Mouse (Mus musculus) A20 (cell line): Measurements from ENCODE around the gene Olfm4.

Experiments
- DNase-seq: peaks from one replicate; pipeline ENCODE4 v3.0.0-alpha.2; 2011; ENCODE audit warnings: low read depth, low spot score

The Olfm4 gene

GRCm38 (mm10) chr14:79983781-79984180, at the start of gene Olfm4:
TSS of gene Olfm4 (plus strand) at chr14:79984081.
- no peak for DNase-seq

- DNase-seq, result no peak
Measured at GRCm38 (mm10) chr14:79934426-79934825, 49.5 kb upstream of the Olfm4 start.

DNA sequence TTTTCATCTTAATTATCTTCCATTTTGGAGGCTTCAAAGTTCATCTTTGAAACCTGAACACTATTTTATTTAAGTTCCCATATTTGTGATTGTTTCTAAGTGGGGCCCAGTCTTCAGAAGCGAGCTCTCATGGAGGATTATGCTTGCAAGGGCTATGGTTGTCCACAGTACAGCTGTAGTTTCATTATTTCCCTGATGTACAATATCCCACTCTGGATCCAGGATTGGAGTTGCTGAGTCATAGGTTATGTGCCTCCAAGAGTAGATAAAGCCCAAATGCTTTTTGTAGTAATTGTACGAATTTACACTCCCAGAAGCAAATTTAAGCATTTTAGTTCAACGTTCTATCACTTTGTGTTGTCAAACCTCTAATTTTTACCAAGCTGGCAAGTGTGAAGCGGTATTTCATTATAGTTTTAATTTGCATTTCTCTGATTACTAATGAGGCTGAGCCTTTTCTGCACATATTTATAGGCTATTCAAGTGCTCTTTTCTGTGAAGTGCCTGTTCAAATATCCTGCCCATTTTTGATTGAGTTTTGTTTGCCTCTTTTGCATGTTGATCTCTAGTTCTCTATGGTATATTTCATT, 46.9 kb upstream of the Olfm4 start:
- DNase-seq, result no peak

- no peak for DNase-seq
Measured at GRCm38 (mm10) chr14:79945876-79946275, 38.0 kb upstream of the Olfm4 start.

GRCm38 (mm10) chr14:79955678-79956077, 28.2 kb upstream of the Olfm4 start:
- no peak for DNase-seq

GRCm38 (mm10) chr14:79957789-79958487, 25.9 kb upstream of the Olfm4 start:
- DNase-seq, result no peak

GRCm38 (mm10) chr14:79961187-79961586, 22.7 kb upstream of the Olfm4 start:
- no peak for DNase-seq

DNA sequence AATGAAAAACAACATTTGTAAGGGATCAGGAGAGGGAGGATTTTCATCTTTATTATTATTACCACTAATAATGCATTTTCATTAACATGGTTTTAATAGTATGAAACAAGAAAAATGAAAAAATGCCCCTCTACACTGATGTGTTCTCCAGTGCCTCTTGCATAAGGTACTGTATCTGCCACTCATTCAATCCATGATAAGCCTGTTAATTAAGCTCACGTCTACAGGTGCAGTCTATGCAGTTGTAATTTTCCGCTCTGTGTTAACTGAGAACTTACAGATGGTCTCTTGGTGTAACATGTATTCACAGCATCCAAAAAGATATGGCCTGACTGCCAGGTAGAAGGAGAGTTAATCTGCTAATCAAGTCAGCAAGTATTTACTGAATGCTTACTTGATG, 22.3 kb upstream of the Olfm4 start:
- DNase-seq, result no peak

DNA sequence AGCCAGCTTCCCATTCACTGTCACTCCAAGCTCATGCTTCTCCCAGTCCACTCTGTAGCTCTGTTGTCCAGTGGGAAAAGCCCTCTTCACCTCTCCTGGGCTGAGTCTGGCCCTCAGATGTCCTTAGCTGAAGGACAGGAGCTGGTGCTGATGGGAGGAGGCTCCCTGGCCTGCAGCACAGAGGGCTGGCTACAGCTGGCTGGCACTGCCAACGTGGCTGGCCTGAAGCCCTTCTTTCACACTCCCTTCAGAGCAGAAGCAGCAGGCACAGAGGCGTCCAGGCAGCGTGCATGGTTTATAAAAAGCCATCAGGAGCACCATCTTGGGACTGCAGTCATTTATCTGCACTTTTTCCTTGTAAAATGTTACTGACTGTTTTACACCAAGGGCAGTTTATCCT, 13.7 kb upstream of the Olfm4 start:
- DNase-seq, result no peak

DNA sequence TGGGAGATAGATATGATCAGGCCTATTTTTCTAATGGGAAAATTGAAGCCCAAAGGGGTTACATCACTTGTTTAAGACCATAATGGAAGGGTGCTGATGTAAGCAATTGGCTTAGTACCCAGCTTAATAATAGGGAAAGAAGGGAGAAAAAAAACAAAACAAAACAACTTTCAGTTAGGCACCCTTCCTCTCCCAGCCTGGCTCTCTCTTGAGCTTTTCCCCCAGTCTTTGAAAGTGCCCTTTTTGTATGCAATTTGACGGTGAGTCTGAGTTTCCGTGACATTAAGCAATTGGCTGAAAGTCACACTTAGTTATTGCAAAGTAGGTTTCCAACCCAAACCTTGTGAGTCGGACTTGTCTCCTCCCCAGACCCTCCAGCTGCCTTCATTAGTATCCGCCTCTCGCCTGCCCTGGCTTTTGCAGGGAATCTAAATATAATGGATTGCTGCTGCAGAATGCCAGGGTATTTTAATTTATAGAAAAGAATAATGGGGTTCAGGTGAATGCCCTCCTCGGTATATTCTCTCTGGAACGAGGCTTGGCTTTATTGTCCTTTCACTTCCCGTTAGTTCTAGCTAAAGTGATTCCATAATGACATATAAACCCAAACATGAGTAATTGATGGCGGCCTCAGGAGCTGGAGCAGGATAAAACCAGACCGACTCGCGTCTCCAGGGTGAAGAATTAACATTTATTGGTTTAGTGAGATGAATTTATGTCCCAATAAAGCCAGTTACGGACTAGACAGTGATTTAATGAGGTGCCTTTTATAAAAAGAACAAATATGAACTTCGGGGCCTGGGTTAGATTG, 12.7 kb upstream of the Olfm4 start:
- DNase-seq, result no peak

- no peak for DNase-seq
Measured at GRCm38 (mm10) chr14:79981437-79981836, 2.4 kb upstream of the Olfm4 start.

GRCm38 (mm10) chr14:79985137-79985670, 1.3 kb downstream of the Olfm4 start:
- DNase-seq, result no peak

DNA sequence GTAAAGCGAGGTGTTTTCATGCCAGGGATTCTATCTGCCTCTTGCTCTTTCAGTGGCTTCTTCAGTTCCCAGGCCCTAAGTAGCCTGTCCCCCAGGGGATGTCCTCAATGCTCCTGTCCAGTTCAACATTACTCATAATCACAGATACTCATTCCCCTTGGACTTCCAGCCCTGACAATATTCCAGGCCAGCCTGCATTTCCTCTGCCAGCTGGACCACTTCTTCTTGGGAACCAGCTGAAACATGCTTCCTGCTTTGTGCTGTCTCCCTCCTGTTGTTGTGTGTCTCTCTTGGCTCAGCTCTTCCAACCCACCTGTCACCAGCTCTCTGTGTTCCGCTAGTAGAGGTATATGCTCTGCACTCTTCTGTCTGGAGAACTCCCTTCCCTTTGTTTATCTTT, 1.8 kb downstream of the Olfm4 start:
- no peak for DNase-seq

DNA sequence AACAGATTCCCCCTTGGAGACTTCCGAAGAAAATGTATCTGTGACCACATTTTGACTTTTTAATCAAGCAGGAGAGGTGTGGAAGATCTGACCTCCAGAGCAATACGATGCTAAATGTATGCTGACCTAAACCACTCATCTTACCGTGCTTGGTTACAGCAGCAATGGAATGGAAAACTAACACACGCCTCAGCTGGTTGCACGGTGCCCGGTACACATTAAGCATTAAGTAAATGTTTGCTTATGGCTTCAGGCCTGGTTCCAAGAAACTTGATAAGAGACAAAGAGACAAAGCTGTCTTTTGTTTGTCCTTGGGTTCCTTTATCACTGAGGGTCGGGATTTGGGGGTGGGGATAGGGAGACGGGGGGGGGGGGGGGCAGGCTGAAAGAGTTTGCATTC, 3.0 kb downstream of the Olfm4 start:
- DNase-seq, result no peak

- DNase-seq, result no peak
Measured at GRCm38 (mm10) chr14:79989785-79990184, 5.9 kb downstream of the Olfm4 start.

DNA sequence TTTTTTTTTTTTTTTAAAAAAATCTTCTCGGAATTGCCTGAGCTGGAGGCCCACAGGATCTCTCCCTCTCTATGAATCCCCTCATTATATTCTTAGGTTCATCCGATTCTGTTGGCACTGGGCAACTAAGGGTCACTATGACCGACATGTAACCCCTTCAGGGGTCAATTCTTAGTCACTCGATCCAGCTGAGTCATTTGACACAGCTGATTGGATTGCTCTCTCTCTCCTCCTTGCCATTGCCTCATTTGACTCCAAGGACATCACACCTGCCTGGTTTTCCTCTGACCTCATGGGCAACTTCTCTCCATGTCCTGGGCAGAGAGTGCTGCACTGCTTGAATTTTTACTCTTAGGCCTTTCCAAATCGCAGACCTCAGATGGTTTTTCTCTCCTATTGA, 6.7 kb downstream of the Olfm4 start:
- DNase-seq, result no peak

- DNase-seq, result no peak
Measured at GRCm38 (mm10) chr14:79997534-79997933, 13.7 kb downstream of the Olfm4 start.

DNA sequence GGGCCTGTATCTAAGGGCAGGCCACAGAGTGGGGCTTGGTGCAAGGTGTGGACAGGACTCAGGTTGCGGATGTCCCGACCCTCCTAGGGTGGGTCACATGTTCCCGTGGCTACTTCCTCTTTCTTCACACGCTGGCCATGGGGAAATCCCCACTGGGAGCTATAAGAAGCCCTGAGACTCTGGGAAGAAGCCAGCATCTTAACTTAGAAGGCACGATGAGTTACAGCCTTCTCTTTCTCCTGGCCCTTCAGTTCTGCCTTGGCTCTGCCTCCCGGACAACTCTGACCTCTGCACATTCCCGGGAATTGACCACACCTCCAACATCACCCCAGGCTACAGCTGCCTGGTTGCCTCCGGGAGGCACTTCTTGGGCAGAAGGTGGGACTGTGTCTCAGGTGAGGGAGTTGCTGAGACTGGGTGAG, 16.2 kb downstream of the Olfm4 start:
- peak; percentile 32 for DNase-seq

- no peak for DNase-seq
Measured at GRCm38 (mm10) chr14:80007686-80008085, 23.8 kb downstream of the Olfm4 start.

DNA sequence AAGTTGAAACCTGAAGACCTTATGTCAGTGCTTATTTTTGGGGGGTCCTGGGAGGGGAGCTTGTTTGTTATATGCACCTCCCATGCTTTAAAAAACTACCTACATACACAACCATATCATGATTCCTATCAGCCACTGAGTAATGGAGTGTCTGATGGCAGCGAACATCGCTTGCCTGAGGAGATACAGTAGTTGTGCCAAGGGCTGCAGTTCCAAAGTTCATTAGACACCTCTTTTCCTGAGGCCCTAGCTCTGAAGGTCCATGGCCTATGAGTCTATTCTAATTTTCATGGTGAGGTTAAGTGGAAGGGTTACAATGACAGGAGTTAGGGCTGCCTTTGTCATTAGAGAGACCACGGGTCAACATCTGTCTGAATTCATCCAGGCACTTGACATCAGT, 26.5 kb downstream of the Olfm4 start:
- DNase-seq, result no peak

- no peak for DNase-seq
Measured at GRCm38 (mm10) chr14:80014966-80015365, 31.1 kb downstream of the Olfm4 start.

DNA sequence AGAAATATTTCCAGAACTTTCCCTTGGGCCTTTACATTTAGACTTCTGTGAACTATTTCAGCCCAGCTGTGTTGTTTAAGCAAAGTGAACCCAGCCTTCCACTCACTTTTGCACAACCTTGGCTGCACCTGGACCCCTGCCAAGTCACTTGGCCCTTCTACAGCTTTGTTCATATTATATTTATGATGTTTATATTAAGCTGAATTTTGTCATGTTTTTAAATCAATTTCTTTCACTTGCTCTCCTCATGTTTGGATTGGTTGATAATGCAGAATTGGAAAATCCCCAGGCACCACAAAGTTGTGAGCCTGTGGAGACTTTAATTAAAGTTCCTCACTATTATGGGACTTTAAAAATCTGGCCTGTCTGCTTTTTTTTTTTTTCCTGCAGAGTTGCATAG, 32.2 kb downstream of the Olfm4 start:
- no peak for DNase-seq
